In genomic region chr3:79887161-79887855, GRCm38 (mm10) we compare ENCODE assay signal across 8 mouse cellular contexts. TPM values are rescaled to one million over a fixed set of nuclear protein-coding genes. Genes with fewer than 3 reads are reported as not detected.
A peak's percentile ranks its signal among the peaks of the same experiment; 100 is the strongest.
DNase-seq lines count a peak whose midpoint lies in the region; ATAC-seq and TF ChIP-seq lines count a peak whose summit lies in the region.

No protein-coding gene starts in this region.

- H3K27me3 ChIP-seq in heart, embryonic 11.5 days (ENCODE audit: control insufficient read depth, insufficient read depth, low read length) = no peaks in the 10 kb centered on the region
- H3K27me3 ChIP-seq in neural tube, embryonic 11.5 days (ENCODE audit: control insufficient read depth, insufficient read depth, low read length) = no peaks in the 10 kb centered on the region
- H3K27me3 ChIP-seq in hindbrain, postnatal 0 days (ENCODE audit: insufficient read depth, low read length) = no peaks in the 10 kb centered on the region
- H3K27me3 ChIP-seq in stomach, embryonic 15.5 days (replicated peaks) = no peaks in the 10 kb centered on the region

- peak overlapping the region; percentile 61 for H3K4me2 ChIP-seq in heart, embryonic 11.5 days
- peak overlapping the region; percentile 12; the same call in 1 of the 2 replicates for H3K4me2 ChIP-seq in neural tube, embryonic 11.5 days (ENCODE audit: low read depth)
- H3K4me2 ChIP-seq in hindbrain, postnatal 0 days (ENCODE audit: low read depth, low read length) = 0 out of 2 replicates have a peak overlapping the region, but pooled peaks have one; percentile 3
- H3K4me2 ChIP-seq in stomach, embryonic 15.5 days = peak overlapping the region; percentile 60

- peak overlapping the region; percentile 83 for H3K27ac ChIP-seq in heart, embryonic 11.5 days (ENCODE audit: low read depth, low read length)
- H3K27ac ChIP-seq in neural tube, embryonic 11.5 days (ENCODE audit: low read depth, low read length) = no peak overlapping the region
- H3K27ac ChIP-seq in hindbrain, postnatal 0 days = no peak overlapping the region
- peak overlapping the region; percentile 82; the same call in 1 of the 2 replicates for H3K27ac ChIP-seq in stomach, embryonic 15.5 days

- peak overlapping the region; percentile 40 for H3K4me3 ChIP-seq in heart, embryonic 11.5 days (ENCODE audit: low read depth, low read length)
- H3K4me3 ChIP-seq in neural tube, embryonic 11.5 days (ENCODE audit: low read depth, low read length) = no peak overlapping the region
- no peak overlapping the region for H3K4me3 ChIP-seq in hindbrain, postnatal 0 days (ENCODE audit: low read length)
- peak overlapping the region; percentile 39 for H3K4me3 ChIP-seq in stomach, embryonic 15.5 days (replicated peaks)

- H3K4me1 ChIP-seq in heart, embryonic 11.5 days (ENCODE audit: control insufficient read depth, insufficient read depth, low read length) = peaks cover 22% of the 10 kb centered on the region
- H3K4me1 ChIP-seq in neural tube, embryonic 11.5 days (ENCODE audit: control insufficient read depth, insufficient read depth, low read length) = 0 out of 2 replicates have a peak, but pooled peaks cover 2% of the 10 kb centered on the region
- 0 out of 2 replicates have a peak, but pooled peaks cover 8% of the 10 kb centered on the region for H3K4me1 ChIP-seq in hindbrain, postnatal 0 days (ENCODE audit: insufficient read depth, low read length)
- peaks cover 22% of the 10 kb centered on the region for H3K4me1 ChIP-seq in stomach, embryonic 15.5 days

- ATAC-seq in heart, embryonic 11.5 days (replicated peaks; ENCODE audit: insufficient number of reproducible peaks, low FRiP score, low TSS enrichment) = no peak
- ATAC-seq in neural tube, embryonic 11.5 days (ENCODE audit: insufficient read depth, low FRiP score, low TSS enrichment) = no peak
- ATAC-seq in hindbrain, postnatal 0 days = peak; percentile 53
- ATAC-seq in stomach, embryonic 15.5 days (ENCODE audit: insufficient read depth, low FRiP score, low read depth) = no peak

- no peak for DNase-seq in heart, adult 18-20 months
- DNase-seq in neural tube, embryonic 11.5 days (ENCODE audit: low spot score) = peak; percentile 8
- no peak for DNase-seq in neural tube, embryonic 10.5 days (ENCODE audit: extremely low spot score, low spot score)
- DNase-seq in hindbrain, postnatal 0 days (ENCODE audit: low spot score) = peak; percentile 28
- no peak for DNase-seq in cerebellum, adult 9-10 months
- no peak for DNase-seq in spleen, postnatal 10 days (ENCODE audit: low spot score in 2 of 2)

- 55% methylated on average over 8 of the region's 8 CpGs for WGBS in heart, embryonic 11.5 days (ENCODE audit: insufficient replicate concordance)
- WGBS in neural tube, embryonic 11.5 days = 69% methylated on average over 8 of the region's 8 CpGs
- WGBS in hindbrain, postnatal 0 days = 31% methylated on average over 8 of the region's 8 CpGs
- WGBS in stomach, embryonic 15.5 days = 45% methylated on average over 8 of the region's 8 CpGs

- no peak for TF ChIP-seq CTCF in hindbrain, postnatal 0 days (IDR thresholded peaks at IDR 0.05; ENCODE audit: low read depth)

- no peaks in the 10 kb centered on the region for H3K9me3 ChIP-seq in heart, embryonic 11.5 days (replicated peaks; ENCODE audit: control insufficient read depth, low read length)
- no peaks in the 10 kb centered on the region for H3K9me3 ChIP-seq in neural tube, embryonic 11.5 days (ENCODE audit: control insufficient read depth, low read length)
- H3K9me3 ChIP-seq in hindbrain, postnatal 0 days (ENCODE audit: low read length) = no peaks in the 10 kb centered on the region
- H3K9me3 ChIP-seq in stomach, embryonic 15.5 days = no peaks in the 10 kb centered on the region

- H3K36me3 ChIP-seq in heart, embryonic 11.5 days (ENCODE audit: control insufficient read depth, insufficient read depth, low read length) = no peaks in the 10 kb centered on the region; the same call in 1 of the 2 replicates
- no peaks in the 10 kb centered on the region for H3K36me3 ChIP-seq in neural tube, embryonic 11.5 days (ENCODE audit: control insufficient read depth, insufficient read depth, low read length)
- no peaks in the 10 kb centered on the region for H3K36me3 ChIP-seq in hindbrain, postnatal 0 days (ENCODE audit: insufficient read depth, low read length)
- H3K36me3 ChIP-seq in stomach, embryonic 15.5 days = no peaks in the 10 kb centered on the region

- H3K9ac ChIP-seq in heart, embryonic 11.5 days (ENCODE audit: low read depth, low read length) = peak overlapping the region; percentile 75
- H3K9ac ChIP-seq in neural tube, embryonic 11.5 days (ENCODE audit: low read length) = no peak overlapping the region
- H3K9ac ChIP-seq in hindbrain, postnatal 0 days (replicated peaks; ENCODE audit: low read length) = no peak overlapping the region
- H3K9ac ChIP-seq in stomach, embryonic 15.5 days = no peak overlapping the region

RNA-seq across cellular contexts. Expression of gene Fam198b, which starts 3.0 kb away (rescaled TPM):
- 44.4 and 51.4 TPM in 2 replicates for polyA plus RNA-seq in heart, embryonic 11.5 days (2014; fragmentation: Nextera tagmentation; extraction: Ambion mirVana)
- 10 to 100 TPM in 1 of 2 experiments, 1 to 10 TPM in 1; 8.6 to 11.9 TPM for total RNA-seq in heart, adult 18-20 months (2021)
- polyA plus RNA-seq in neural tube, embryonic 11.5 days (2014; fragmentation: Nextera tagmentation; extraction: Ambion mirVana) = 5.5 and 8.7 TPM in 2 replicates
- 2.3 and 3.1 TPM in 2 replicates for total RNA-seq in hindbrain, postnatal 0 days (2014; rRNA removed)
- 1.8 and 2.0 TPM in 2 replicates for polyA plus RNA-seq in hindbrain, postnatal 0 days (2015; fragmentation: Nextera tagmentation; extraction: Ambion mirVana)
- polyA plus RNA-seq in stomach, embryonic 15.5 days (2015; fragmentation: Nextera tagmentation; extraction: Ambion mirVana) = 13.3 and 17.0 TPM in 2 replicates

RNA-seq across cellular contexts. Expression of gene Tmem144, which starts 34.7 kb away (rescaled TPM):
- 11.7 and 12.8 TPM in 2 replicates for polyA plus RNA-seq in heart, embryonic 11.5 days (2014; fragmentation: Nextera tagmentation; extraction: Ambion mirVana)
- total RNA-seq in heart, adult 18-20 months (2021) = 10 to 100 TPM; 16.4 to 18.8 TPM
- polyA plus RNA-seq in neural tube, embryonic 11.5 days (2014; fragmentation: Nextera tagmentation; extraction: Ambion mirVana) = 2.9 TPM in 2 replicates
- 2.6 and 2.7 TPM in 2 replicates for total RNA-seq in hindbrain, postnatal 0 days (2014; rRNA removed)
- polyA plus RNA-seq in hindbrain, postnatal 0 days (2015; fragmentation: Nextera tagmentation; extraction: Ambion mirVana) = 3.1 and 3.2 TPM in 2 replicates
- polyA plus RNA-seq in stomach, embryonic 15.5 days (2015; fragmentation: Nextera tagmentation; extraction: Ambion mirVana) = 3.6 and 4.4 TPM in 2 replicates

Comparison
In these comparisons a context has a peak if more than half of its experiments do, and no peak if none do; other contexts are left out.
1. DNase-seq: peak in neural tube, embryonic 11.5 days (single experiment) and hindbrain, postnatal 0 days (single experiment); none in heart, adult 18-20 months (0 of 2), neural tube, embryonic 10.5 days (single experiment), cerebellum, adult 9-10 months (single experiment) and spleen, postnatal 10 days (0 of 2).
2. H3K27ac ChIP-seq: peak in heart, embryonic 11.5 days (single experiment) and stomach, embryonic 15.5 days (single experiment); none in neural tube, embryonic 11.5 days (single experiment) and hindbrain, postnatal 0 days (single experiment).
3. H3K4me2 ChIP-seq: peak in every context shown above with its lines; median percentile 61 in heart, embryonic 11.5 days; 60 in stomach, embryonic 15.5 days; 12 in neural tube, embryonic 11.5 days; 3 in hindbrain, postnatal 0 days.
4. H3K4me3 ChIP-seq: peak in heart, embryonic 11.5 days (single experiment) and stomach, embryonic 15.5 days (single experiment); none in neural tube, embryonic 11.5 days (single experiment) and hindbrain, postnatal 0 days (single experiment).